Mouse (Mus musculus) lung, postnatal 0 days (tissue): Measurements from ENCODE around the gene 6030445D17Rik.

Experiments
- CTCF ChIP-seq: IDR thresholded peaks from 2 replicates; pipeline ENCODE4 v1.5.1; 2016; ENCODE audit warnings: antibody characterized with exemption, mild to moderate bottlenecking
- EP300 ChIP-seq: IDR thresholded peaks from 2 replicates; pipeline ENCODE4 v1.6.1; 2016; ENCODE audit warnings: antibody characterized with exemption, mild to moderate bottlenecking, control low read depth

GRCm38 (mm10) chr4:136486549-136486948 is 24.5 kb downstream of the 6030445D17Rik start:
- TF ChIP-seq CTCF: no peak
- TF ChIP-seq EP300: no peak
